Mouse (Mus musculus) left cerebral cortex, postnatal 14 days (tissue): ENCODE data around the gene Pax8. TPM values are rescaled to one million over a fixed set of nuclear protein-coding genes. Genes with fewer than 3 reads are reported as not detected.
A peak's percentile ranks its signal among the peaks of the same experiment; 100 is the strongest.

ENCODE experiments used
- DNase-seq, 2 experiments: peaks; one replicate each; pipeline ENCODE4 v3.0.0; 2021 to 2022; ENCODE audit warnings: low spot score in 2 of 2, mixed read lengths in 1 of 2
- intact Hi-C: fragments of 180-260 bp; cut with DNase I; formaldehyde crosslinking; loops from one replicate; pipeline ENCODE4 v1.15.1; 2025
- long read RNA-seq, 2 experiments: library from polyadenylated mRNA; stranded (forward); transcript quantifications; one replicate each; pipeline ENCODE4 v2.0.0; 2021
- total RNA-seq, 2 experiments: library from RNA; stranded (reverse); gene quantifications; 2 replicates each; pipeline ENCODE4 v1.2.3; 2021

Gene Pax8
- total RNA-seq: not detected
- long read RNA-seq, experiment 1: 0 reads
- long read RNA-seq, experiment 2: 0 reads

DNA sequence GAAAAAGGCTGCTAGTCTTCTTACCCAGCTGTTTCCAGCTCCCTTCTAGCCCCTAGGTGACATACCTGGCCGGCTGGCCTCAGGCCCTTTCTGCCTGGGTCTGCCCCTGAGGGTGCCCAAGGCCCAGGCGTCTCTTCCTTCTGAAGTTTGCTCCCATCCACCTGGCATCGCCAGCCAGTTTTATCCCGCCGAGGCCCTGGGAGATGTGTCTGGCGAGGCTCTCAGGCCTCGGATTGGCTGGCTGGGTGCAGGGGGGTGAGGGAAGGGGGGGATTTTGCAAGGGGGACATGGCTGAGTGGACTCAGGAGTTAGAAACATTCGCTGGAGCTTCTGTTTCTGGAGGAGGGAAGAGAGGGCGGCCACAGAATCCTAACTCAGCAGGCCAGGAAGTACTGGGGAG is at the start of gene Pax8:
Pax8 (minus strand) TSS at position 180 of the 400 bp plus-strand sequence.
- intact Hi-C loops: no loop called here
- no peak for DNase-seq

DNA sequence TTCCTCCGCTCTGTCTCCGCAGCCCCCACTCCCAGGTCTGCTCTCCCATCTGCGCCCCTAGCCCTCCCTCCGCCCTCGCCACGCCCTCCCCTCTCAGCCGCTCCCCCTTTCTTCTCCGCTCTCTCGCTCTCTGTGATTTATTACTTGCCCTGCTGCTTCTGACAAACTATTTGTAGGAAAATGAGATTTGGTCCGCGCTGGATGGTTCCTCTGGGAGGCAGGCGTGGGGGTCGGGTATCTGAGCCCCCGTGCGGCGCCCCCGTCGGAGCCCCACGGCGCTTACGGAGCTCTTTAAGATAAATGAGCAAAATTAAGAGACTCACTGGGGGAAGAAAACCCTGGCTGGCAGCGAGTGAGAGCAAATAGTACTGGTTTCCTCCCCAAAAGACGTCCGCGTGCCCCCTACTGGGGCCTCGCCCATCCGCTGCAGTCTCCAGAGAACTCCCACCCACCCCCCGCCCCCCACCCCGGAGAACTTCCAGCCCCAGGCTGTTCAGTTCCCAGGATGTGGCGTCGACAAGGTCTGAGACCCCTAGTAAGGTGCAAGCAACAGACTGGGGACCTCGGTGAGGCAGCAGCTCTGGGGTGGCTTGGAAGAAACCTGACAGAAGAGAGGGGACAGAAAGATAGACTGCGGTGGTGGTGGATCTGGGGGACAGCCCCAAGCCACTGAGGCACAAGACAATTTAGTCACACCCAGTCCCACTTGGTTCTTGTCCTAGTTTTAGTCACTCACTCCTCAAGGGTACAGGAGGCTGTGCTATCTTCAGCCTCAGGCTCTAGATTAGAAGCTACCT is 46.2 kb upstream of the Pax8 start:
- intact Hi-C loops: no loop called here
- DNase-seq: peak in 1 of 2 experiments; percentile 3

DNA sequence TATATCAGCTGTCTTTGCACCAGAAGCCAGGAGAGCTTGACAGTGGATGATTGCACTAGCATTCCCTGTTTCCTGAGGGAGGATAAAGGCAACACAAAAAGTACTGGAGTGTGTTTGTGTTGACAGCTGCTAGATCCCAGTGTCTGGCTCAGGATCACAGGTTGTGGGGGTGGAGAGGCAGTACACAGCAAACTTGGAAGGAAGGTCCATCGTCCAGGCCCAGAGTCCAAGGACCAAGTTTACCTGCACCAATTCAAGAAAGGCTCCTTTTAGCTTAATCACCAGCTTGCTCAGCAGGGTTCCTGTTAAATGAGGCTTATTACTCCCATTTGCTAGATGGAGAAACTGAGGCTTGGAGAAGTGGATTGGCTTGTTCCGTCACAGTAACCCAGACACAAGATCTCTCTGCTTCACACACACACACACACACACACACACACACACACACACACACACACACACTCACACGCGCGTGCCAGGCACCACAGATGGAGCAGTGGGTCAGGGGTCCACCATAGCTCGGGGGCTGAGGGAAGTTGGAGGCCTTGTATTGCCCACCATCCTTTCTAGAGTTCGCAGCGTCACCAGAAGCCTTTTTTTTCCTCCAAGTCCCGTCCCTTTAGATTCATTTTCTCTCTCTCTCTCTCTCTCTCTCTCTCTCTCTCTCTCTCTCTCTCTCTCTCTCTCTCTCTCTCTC is 45.3 kb upstream of the Pax8 start:
- DNase-seq: no peak
- intact Hi-C loops: no loop called here

GRCm38 (mm10) chr2:24516946-24517345 is 41.5 kb upstream of the Pax8 start:
- DNase-seq: no peak
- intact Hi-C loops: no loop called here

GRCm38 (mm10) chr2:24507359-24507758 is 32.0 kb upstream of the Pax8 start:
- intact Hi-C loops: no loop called here
- no peak for DNase-seq

- peak in 1 of 2 experiments; percentile 40 for DNase-seq
Observed at GRCm38 (mm10) chr2:24502963-24503471, 27.6 kb upstream of the Pax8 start.

DNA sequence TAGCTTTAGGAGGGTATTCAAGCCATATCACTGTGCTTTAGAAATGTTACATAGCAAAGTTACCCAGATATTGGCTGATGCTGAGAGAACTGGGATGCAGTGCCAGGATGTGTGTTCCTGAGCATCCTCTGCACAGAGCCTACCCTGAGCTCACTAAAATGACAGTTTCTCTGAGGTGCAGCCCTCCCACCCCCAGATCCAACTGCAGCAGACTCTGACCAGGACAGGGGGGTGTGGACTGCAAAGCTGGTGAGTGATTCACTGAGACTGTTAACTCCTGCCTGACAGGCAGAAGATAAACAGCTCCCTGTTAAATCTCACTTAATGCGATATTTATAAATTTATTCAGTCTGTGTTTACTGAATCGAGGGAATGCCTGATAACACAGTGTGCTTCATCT is 25.5 kb upstream of the Pax8 start:
- intact Hi-C loops: no loop called here
- DNase-seq: no peak

More at GRCm38 (mm10) chr2:24502963-24503471, 27.6 kb upstream of the Pax8 start:
- intact Hi-C loops: no loop called here

GRCm38 (mm10) chr2:24490564-24490963 is 15.2 kb upstream of the Pax8 start:
- intact Hi-C loops: loop anchor here (5.0 kb wide), 1 partner anchor 77 kb away; no protein-coding TSS in a partner anchor
- no peak for DNase-seq

DNA sequence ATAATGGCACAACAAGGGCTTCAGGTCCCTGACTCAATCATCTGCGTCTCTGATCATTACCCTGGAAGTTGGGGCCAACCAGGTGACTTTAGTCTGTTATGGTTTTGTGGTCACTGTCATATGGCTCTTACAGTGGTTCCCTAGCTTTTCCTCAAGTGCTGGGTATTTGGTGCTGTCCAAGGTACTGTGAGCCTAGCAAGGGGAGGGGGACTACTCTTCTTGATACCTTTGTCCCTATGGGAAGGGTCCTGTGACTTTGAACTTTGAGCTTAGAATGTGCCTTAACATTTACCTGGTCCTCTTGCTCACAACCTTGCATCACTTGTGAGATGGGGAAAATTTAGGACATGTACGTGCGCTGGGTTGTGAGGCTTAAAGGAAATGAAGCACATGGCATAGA is 13.3 kb upstream of the Pax8 start:
- DNase-seq: no peak
- intact Hi-C loops: no loop called here

DNA sequence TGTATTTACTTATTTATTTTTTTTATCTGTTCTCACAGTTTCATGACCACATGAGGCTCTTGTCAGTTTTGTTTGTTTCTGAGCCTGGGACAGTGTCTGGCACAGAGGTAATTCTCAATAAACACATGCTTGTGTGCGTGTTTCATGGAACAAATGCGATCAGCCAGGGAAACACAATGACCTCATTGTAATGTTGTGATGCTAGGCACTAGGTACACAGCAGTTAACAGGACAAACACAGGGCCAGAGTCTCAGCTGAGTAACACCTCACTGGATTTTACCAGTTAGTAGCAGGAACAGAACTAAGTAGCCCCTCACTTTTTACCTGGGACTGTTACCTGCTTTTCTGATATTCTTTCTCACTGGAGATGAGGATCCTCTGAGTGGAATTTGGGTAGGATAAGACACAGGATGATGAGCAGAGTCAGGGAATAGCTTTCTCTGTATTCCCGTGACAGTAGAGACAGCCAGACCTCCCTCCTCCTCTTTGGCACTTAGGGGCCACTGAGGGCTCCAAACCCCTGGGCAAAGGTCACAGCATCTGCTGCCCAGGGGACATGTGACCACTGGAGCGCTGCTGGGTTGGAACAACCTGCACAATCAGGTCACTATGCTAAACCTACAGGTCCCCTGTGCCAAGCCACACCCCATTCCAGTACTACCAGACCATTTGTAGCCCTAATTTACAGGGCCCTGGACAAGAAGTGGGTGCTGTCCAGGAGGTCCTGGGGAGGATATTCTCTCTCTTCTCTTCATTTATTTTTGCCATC is 11.8 kb upstream of the Pax8 start:
- intact Hi-C loops: no loop called here
- no peak for DNase-seq

DNA sequence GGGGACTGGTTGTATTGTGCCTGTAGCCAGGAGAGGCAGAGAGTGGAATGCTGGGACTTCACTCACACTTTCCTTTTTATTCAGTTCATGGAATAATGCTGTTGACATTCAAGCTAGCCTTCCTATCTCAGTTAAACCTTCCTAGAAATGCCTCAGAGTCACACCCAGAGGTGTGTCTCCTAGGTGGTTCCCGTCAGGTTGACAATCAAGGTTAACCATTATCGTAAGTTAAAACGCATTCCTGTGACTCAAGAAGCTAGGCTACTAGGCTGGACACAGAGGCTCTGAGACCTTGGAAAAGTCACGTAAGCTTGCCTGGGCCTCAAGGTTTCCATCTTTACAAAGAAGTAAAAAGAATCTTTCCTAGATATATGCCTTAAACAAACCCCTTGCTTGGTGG is 10.0 kb upstream of the Pax8 start:
- no peak for DNase-seq
- intact Hi-C loops: no loop called here

GRCm38 (mm10) chr2:24479906-24480305 is 4.5 kb upstream of the Pax8 start:
- intact Hi-C loops: no loop called here
- no peak for DNase-seq

DNA sequence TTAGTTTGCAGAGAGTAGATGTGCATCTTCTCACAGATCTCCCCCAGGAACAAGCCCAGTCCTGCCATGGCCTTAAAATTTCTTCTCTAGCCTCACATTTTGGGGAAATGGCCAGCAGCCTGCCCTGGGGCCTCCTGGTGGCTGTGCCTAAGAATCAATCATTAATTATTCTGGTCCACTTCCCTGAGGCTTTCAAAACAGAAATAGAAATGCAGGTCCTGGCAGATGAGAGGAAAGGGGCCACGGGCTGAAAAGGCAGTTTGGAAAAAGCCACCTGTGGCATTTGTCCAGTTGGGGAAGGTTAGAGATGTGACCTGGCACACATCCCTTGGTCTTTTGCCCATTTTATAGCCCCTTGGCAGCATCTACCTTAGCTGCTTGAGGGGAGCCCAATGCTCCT is 3.8 kb upstream of the Pax8 start:
- DNase-seq: no peak
- intact Hi-C loops: no loop called here

DNA sequence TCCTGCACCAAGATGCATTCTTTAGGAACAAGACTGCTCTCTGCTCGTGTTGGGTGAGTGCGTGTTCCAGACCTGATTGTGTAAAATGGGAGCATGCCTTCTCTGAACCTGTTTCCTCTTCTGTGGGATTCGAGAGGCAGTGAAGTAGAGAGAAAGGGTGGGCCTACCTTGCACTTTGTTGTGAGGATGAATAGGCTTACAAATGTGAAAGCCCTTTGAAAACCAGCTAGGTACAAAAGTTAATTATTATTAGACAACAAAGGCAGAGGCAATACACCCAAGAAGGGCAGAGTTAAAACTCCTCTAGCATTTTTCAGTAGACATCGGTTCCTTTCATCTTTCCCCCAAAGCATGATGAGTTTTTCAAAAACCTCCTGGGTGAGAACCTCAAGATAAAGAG is 3.2 kb upstream of the Pax8 start:
- DNase-seq: no peak
- intact Hi-C loops: no loop called here

GRCm38 (mm10) chr2:24474514-24475378 is 653 bp downstream of the Pax8 start:
- intact Hi-C loops: no loop called here
- no peak for DNase-seq

DNA sequence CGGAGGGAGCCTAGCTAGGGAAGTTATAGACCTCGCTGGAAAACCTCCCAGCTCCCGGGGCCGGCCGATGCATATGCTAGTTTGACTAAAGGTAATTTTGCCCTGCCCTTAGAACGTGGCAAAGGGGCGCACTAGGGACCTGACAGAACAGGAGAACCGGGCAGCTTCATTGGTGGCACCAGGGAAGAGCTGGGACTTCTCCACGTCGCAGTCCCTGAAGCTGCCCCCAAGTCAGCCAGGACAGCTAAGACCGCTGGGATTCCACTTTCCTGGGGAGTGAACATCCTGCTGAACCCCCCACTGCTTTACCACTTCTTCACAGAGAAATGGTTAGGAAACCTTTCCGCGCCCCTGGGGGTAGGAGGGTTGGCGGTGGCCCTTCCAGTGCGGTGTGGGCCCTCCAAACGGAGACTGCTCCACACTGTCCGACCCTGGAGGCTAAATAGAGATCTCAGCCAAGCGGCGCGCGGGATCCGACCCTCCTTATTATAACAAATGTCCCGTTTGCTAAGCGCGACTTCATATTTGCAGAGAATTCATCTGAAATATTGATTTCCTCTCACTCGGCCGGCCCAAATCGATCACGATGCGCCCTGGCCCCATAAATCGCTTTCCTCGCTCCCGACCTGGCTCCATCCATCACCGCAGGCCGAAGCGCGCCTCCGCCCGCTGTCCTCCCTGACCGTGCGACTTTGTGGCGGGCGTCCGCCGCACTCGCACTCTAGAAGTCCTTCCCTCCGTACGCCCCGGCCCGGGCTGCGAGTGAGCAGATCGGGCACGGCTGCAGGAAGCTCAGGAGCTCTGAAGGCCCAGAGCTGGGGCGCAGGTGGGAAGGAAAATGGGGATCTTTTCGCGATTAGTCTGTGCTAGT is 1.5 kb downstream of the Pax8 start:
- DNase-seq: no peak
- intact Hi-C loops: no loop called here

DNA sequence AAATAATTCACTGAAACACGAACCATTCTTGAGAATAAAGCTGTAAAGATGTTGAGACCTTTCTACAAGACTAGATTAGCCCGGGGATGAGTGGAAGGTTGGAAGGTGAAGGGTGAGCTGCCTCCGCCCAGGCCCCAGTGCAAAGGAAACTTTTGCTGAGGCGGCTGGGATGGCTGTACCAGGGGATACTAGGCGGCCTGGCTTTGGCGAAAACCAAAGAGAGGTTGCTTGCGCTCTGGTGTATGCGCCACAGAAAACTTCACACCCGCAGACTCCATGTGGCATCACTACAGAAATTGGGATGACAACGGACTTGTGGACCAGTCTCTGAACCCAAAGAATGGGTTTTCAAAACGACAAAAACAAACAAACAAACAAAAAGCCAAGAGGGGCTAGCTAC is 2.7 kb downstream of the Pax8 start:
- no peak for DNase-seq
- intact Hi-C loops: no loop called here

- intact Hi-C loops: no loop called here
- DNase-seq: no peak
Observed at GRCm38 (mm10) chr2:24472111-24472510, 3.3 kb downstream of the Pax8 start.
